Mouse (Mus musculus) hindbrain, embryonic 10.5 days (tissue): ENCODE data around the gene Gtf3c5. TPM values are rescaled to one million over a fixed set of nuclear protein-coding genes. Genes with fewer than 3 reads are reported as not detected.

Experiments
- DNase-seq: peaks from one replicate; pipeline ENCODE4 v3.0.0-alpha.2; 2017; ENCODE audit warnings: low spot score
- H3K27ac ChIP-seq: fragments of 300-500 bp; sonication (generic); 2 replicates; pipeline ENCODE4 v1.5.1; 2016; ENCODE audit warnings: mild to moderate bottlenecking, moderate library complexity
- H3K27me3 ChIP-seq: fragments of 300-500 bp; sonication (generic); 2 replicates; pipeline ENCODE4 v1.6.1; 2016; ENCODE audit warnings: mild to moderate bottlenecking; ENCODE audit not compliant: poor library complexity, insufficient read depth, severe bottlenecking
- H3K36me3 ChIP-seq: fragments of 300-500 bp; sonication (generic); 2 replicates; pipeline ENCODE4 v1.6.1; 2016; ENCODE audit warnings: mild to moderate bottlenecking, moderate library complexity
- H3K4me1 ChIP-seq: fragments of 300-500 bp; sonication (generic); replicated peaks from 2 replicates; pipeline ENCODE4 v1.6.1; 2016; ENCODE audit warnings: mild to moderate bottlenecking
- H3K4me3 ChIP-seq: fragments of 300-500 bp; sonication (generic); 2 replicates; pipeline ENCODE4 v1.5.1; 2016; ENCODE audit warnings: mild to moderate bottlenecking, moderate library complexity
- H3K9me3 ChIP-seq: fragments of 300-500 bp; sonication (generic); 2 replicates; pipeline ENCODE4 v1.6.1; 2016; ENCODE audit warnings: mild to moderate bottlenecking, moderate library complexity
- WGBS: fragments of 180-500 bp; shearing (Covaris S2); methylation state at CpG from one replicate; pipeline ENCODE4 v1.1.7; 2016; 5-methylcytosine and 5-hydroxymethylcytosine counted together
- polyA plus RNA-seq: library from polyadenylated mRNA; unstranded; fragments of >200 nt; fragmentation: Nextera tagmentation; extraction: Ambion mirVana; gene quantifications from 2 replicates; pipeline ENCODE4 v1.2.1, GENCODE M21; 2016

Gene Gtf3c5
- polyA plus RNA-seq, 1 experiment from 2014 or later = 61.0 TPM

DNA sequence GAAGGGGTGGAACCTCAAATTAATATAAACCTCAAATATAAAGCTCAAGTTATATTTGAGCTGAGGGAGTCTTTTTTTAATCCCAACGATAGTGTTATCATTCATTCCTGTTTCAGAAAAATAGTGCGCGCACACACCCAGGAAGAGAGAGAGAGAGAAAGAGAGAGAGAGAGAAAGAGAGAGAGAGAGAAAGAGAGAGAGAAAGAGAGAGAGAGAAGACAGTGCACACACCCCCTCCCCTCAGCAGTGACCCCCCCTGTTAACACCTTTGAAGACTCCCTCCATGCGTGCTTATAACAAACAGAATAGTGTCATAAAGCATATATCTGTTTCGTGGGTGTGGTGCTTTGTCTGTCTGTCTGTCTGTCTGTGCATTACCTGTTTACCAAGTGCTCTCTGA is 20.0 kb upstream of the Gtf3c5 start:
- DNase-seq = no peak
- 95% methylated on average over 5 of the region's 5 CpGs for WGBS
- Histone ChIP-seq H3K9me3 (no peaks in the 10 kb centered on the region), H3K36me3 (no peaks in the 10 kb centered on the region), H3K27ac (no peak overlapping the region), H3K4me3 (no peak overlapping the region), H3K4me1 (peaks cover 38% of the 10 kb centered on the region), H3K27me3 (no peaks in the 10 kb centered on the region)

- H3K4me1 ChIP-seq = peaks cover 42% of the 10 kb centered on the region
- DNase-seq = no peak
- 60% methylated on average over 12 of the region's 12 CpGs for WGBS
- H3K9me3 ChIP-seq = no peaks in the 10 kb centered on the region
- no peaks in the 10 kb centered on the region for H3K36me3 ChIP-seq
- no peaks in the 10 kb centered on the region for H3K27me3 ChIP-seq
- H3K27ac ChIP-seq = peak overlapping the region; percentile 59; the same call in 1 of the 2 replicates
- no peak overlapping the region for H3K4me3 ChIP-seq
Measured at GRCm38 (mm10) chr2:28601720-28602590, 18.4 kb upstream of the Gtf3c5 start.

DNA sequence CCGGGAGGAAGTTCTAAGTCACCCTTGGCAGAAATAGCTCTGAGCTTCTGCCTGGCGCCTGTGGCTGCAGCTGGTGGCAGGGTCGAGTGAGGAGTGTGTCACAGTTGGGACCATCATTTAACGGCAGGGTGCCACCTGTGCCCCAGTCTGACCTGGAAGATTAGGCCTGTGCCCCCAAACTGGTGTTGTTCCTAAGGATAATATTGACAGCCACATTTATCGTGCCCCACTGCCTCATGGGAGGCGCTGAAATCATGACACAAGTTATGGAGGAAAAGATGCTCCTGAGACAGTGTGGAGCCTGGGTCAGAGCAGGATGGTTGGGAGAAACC is 16.0 kb upstream of the Gtf3c5 start:
- Histone ChIP-seq H3K4me1 (peaks cover 37% of the 10 kb centered on the region), H3K27me3 (0 out of 2 replicates have a peak, but pooled peaks cover 2% of the 10 kb centered on the region), H3K27ac (0 out of 2 replicates have a peak overlapping the region, but pooled peaks have one; percentile 35), H3K9me3 (no peaks in the 10 kb centered on the region), H3K36me3 (no peaks in the 10 kb centered on the region), H3K4me3 (no peak overlapping the region)
- DNase-seq = no peak
- WGBS = 81% methylated on average over 6 of the region's 6 CpGs

DNA sequence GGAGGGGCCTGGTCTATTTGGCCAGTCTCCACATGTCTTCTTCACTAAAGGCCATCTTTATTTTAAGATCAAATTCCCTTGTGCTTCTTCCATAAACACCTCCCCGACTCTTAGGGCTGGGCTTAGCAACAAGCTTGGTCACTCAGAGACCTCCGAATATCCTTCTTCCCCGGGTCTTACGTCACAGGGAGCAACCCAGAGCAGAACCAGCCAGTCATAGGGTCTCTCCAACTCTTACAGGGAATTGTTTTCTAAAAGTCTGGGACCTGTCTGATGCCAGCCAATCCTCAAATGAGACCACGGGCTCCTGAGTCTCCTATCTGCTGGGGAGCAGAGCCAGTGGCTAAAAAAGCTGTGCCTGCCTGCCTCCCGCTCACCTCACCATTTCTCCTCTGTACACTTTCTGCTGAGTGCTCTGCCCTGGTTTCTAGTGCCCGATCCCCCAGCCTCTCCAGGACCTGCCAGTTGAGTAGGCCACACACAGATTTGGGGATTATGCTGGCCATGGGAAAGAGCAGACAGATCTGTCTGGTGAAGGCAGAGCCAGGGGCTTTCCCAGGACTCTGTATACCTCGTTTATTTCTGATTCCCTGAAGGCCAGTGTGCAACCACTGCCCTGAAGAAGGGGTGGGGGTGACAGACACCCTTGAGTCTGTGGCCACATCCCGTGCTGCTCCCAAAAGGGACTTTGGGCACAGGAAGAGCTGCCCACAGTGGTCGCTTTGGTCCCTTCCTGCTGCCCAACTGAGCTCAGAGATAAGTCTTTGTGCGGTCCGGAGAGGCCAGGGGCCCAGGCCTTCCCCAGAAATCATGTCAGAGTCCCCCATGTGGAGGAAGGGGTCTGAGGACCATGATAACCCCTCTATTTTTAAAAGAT is 15.4 kb upstream of the Gtf3c5 start:
- no peak for DNase-seq
- Histone ChIP-seq H3K27ac (peak overlapping the region; percentile 45), H3K9me3 (no peaks in the 10 kb centered on the region), H3K4me3 (no peak overlapping the region), H3K36me3 (no peaks in the 10 kb centered on the region), H3K27me3 (0 out of 2 replicates have a peak, but pooled peaks cover 8% of the 10 kb centered on the region), H3K4me1 (peaks cover 37% of the 10 kb centered on the region)
- 71% methylated on average over 12 of the region's 12 CpGs for WGBS

GRCm38 (mm10) chr2:28597733-28598547 is 14.4 kb upstream of the Gtf3c5 start:
- H3K36me3 ChIP-seq = no peaks in the 10 kb centered on the region
- H3K27ac ChIP-seq = peak overlapping the region; percentile 45; the same call in 1 of the 2 replicates
- peaks cover 37% of the 10 kb centered on the region for H3K4me1 ChIP-seq
- peaks cover 17% of the 10 kb centered on the region; the same call in 1 of the 2 replicates for H3K27me3 ChIP-seq
- WGBS = 74% methylated on average over 7 of the region's 7 CpGs
- H3K4me3 ChIP-seq = no peak overlapping the region
- no peak for DNase-seq
- H3K9me3 ChIP-seq = no peaks in the 10 kb centered on the region

DNA sequence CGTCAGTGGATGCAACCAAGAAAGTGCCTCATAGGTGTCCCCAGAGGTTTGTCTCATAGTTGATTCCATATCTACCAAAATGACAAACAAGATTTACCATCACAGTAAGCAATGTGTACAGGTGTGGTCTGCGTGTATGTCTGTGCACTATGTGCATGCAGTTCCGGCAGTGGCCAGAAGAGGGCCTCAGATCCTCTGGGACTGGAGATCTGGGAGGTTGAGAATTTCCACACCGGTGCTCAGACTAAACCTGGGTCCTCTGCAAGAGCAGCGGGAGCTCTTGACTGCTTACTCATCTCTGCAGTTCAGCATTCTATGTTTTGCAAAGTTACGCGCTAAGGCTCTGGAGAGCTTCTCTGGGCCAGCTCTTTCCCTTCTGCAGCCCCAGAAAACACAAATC is 13.4 kb upstream of the Gtf3c5 start:
- H3K27me3 ChIP-seq = peaks cover 25% of the 10 kb centered on the region; the same call in 1 of the 2 replicates
- H3K4me3 ChIP-seq = no peak overlapping the region
- no peak for DNase-seq
- H3K27ac ChIP-seq = no peak overlapping the region
- no peaks in the 10 kb centered on the region for H3K36me3 ChIP-seq
- peaks cover 29% of the 10 kb centered on the region for H3K4me1 ChIP-seq
- WGBS = 91% methylated on average over 7 of the region's 7 CpGs
- no peaks in the 10 kb centered on the region for H3K9me3 ChIP-seq

DNA sequence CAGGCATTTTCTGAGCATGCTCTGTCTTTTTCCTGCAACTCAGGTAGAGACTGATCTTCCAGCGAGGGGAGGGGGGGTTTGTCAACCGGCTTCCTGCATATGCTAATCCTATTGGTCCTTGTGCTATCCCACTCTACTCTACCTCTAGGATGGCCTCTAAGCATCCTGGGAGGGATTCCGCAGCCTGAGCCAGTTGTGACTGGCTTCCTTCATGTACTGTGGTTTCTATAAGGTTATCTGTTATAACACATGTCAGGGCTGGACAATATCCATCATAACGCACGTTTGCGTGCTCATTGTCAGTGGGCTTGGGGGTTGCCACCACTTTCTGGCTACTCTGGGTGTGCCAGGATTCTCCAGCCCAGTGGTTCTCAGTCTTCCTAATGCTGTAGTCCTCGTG is 12.5 kb upstream of the Gtf3c5 start:
- Histone ChIP-seq H3K27ac (no peak overlapping the region), H3K4me1 (peaks cover 23% of the 10 kb centered on the region), H3K9me3 (no peaks in the 10 kb centered on the region), H3K27me3 (peaks cover 25% of the 10 kb centered on the region; the same call in 1 of the 2 replicates), H3K36me3 (no peaks in the 10 kb centered on the region), H3K4me3 (no peak overlapping the region)
- 77% methylated on average over 7 of the region's 7 CpGs for WGBS
- DNase-seq = no peak

GRCm38 (mm10) chr2:28592809-28593208 is 9.3 kb upstream of the Gtf3c5 start:
- DNase-seq = peak; percentile 68

GRCm38 (mm10) chr2:28591479-28591878 is 7.9 kb upstream of the Gtf3c5 start:
- Histone ChIP-seq H3K4me3 (no peak overlapping the region), H3K9me3 (no peaks in the 10 kb centered on the region), H3K27ac (no peak overlapping the region), H3K4me1 (no peaks in the 10 kb centered on the region), H3K36me3 (no peaks in the 10 kb centered on the region), H3K27me3 (peaks cover 25% of the 10 kb centered on the region; the same call in 1 of the 2 replicates)
- DNase-seq = no peak
- 79% methylated on average over 2 of the region's 2 CpGs for WGBS

More at GRCm38 (mm10) chr2:28592809-28593208, 9.3 kb upstream of the Gtf3c5 start:
- Histone ChIP-seq H3K4me3 (no peak overlapping the region), H3K36me3 (no peaks in the 10 kb centered on the region), H3K27me3 (peaks cover 25% of the 10 kb centered on the region; the same call in 1 of the 2 replicates), H3K9me3 (no peaks in the 10 kb centered on the region), H3K4me1 (peaks cover under 1% of the 10 kb centered on the region), H3K27ac (no peak overlapping the region)
- WGBS = 7% methylated on average over 15 of the region's 15 CpGs

GRCm38 (mm10) chr2:28588574-28588973 is 5.0 kb upstream of the Gtf3c5 start:
- H3K27ac ChIP-seq = no peak overlapping the region
- H3K9me3 ChIP-seq = no peaks in the 10 kb centered on the region
- no peak for DNase-seq
- WGBS = 51% methylated on average over 1 of the region's 1 CpGs
- H3K27me3 ChIP-seq = peaks cover 13% of the 10 kb centered on the region; the same call in 1 of the 2 replicates
- no peak overlapping the region for H3K4me3 ChIP-seq
- no peaks in the 10 kb centered on the region for H3K36me3 ChIP-seq
- H3K4me1 ChIP-seq = peaks cover 3% of the 10 kb centered on the region

GRCm38 (mm10) chr2:28585730-28586129 is 2.2 kb upstream of the Gtf3c5 start:
- Histone ChIP-seq H3K36me3 (peaks cover 4% of the 10 kb centered on the region), H3K4me1 (peaks cover 24% of the 10 kb centered on the region), H3K27ac (no peak overlapping the region), H3K4me3 (no peak overlapping the region), H3K27me3 (no peaks in the 10 kb centered on the region), H3K9me3 (no peaks in the 10 kb centered on the region)
- WGBS = 53% methylated on average over 2 of the region's 2 CpGs
- DNase-seq = no peak

DNA sequence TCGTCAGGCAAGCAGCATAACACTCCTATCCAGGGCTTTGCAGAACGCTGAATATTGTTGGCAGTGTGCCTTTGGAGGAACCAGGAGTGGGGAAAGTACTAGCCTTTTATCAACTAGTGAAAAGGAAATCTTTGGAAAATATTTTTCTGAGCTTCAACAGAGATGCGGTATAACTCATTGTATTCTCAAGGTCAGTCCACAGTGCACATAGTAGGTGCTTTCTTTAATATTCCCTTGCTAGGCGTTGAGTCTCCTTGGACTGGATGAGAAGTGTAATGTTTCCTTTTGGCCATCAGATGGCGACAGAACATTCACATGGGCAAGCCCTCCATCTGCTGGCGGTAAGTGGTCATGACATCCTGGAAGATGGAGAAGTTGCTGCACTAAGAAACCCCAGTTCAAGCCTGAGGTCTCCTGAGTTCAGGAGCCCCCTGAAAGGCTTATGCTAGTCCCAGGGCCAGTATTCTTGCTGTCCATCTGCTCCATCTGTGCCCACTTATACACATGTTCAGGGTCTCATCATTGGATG is 1.6 kb upstream of the Gtf3c5 start:
- 22% methylated on average over 6 of the region's 6 CpGs for WGBS
- H3K27ac ChIP-seq = no peak overlapping the region
- H3K36me3 ChIP-seq = peaks cover 10% of the 10 kb centered on the region

More for the DNA sequence above, 1.6 kb upstream of the Gtf3c5 start:
- peak; percentile 75 for DNase-seq
- H3K4me3 ChIP-seq = no peak overlapping the region
- peaks cover 24% of the 10 kb centered on the region for H3K4me1 ChIP-seq
- no peaks in the 10 kb centered on the region for H3K27me3 ChIP-seq
- H3K9me3 ChIP-seq = no peaks in the 10 kb centered on the region
